Mouse (Mus musculus) stomach, embryonic 14.5 days (tissue): ENCODE measurements around the gene Sfi1. TPM values are rescaled to one million over a fixed set of nuclear protein-coding genes. Genes with fewer than 3 reads are reported as not detected.
A peak's percentile ranks its signal among the peaks of the same experiment; 100 is the strongest.
"Not testable (repeated sequence)": the region's sequence is repeated elsewhere in the genome, so short reads cannot be mapped to it uniquely, and the experiment has no call there.

Source experiments
- ATAC-seq: fragments of 200-750 bp; cut with Nextera tagmentation; 2 replicates; pipeline ENCODE4 v1.8.0; 2017; ENCODE audit warnings: low read depth, moderate TSS enrichment; ENCODE audit not compliant: insufficient number of reproducible peaks, insufficient read depth, low FRiP score
- H3K27ac ChIP-seq: fragments of 300-500 bp; sonication (generic); 2 replicates; pipeline ENCODE4 v1.5.1; 2014; ENCODE audit warnings: mild to moderate bottlenecking, low read length, moderate library complexity, mixed read lengths
- H3K27me3 ChIP-seq: fragments of 300-500 bp; sonication (generic); 2 replicates; pipeline ENCODE4 v1.6.1; 2014; ENCODE audit warnings: low read length, control low read depth, mixed read lengths; ENCODE audit not compliant: control insufficient read depth, insufficient read depth
- H3K36me3 ChIP-seq: fragments of 300-500 bp; sonication (generic); 2 replicates; pipeline ENCODE4 v1.6.1; 2014; ENCODE audit warnings: mild to moderate bottlenecking, control low read depth, low read length, moderate library complexity, mixed read lengths; ENCODE audit not compliant: control insufficient read depth, insufficient read depth
- H3K4me1 ChIP-seq: fragments of 300-500 bp; sonication (generic); 2 replicates; pipeline ENCODE4 v1.6.1; 2014; ENCODE audit warnings: low read length, control low read depth, mixed read lengths; ENCODE audit not compliant: control insufficient read depth, insufficient read depth
- H3K4me2 ChIP-seq: fragments of 300-500 bp; sonication (generic); replicated peaks from 2 replicates; pipeline ENCODE4 v1.6.1; 2014; ENCODE audit warnings: low read depth, low read length, control low read depth
- H3K4me3 ChIP-seq: fragments of 300-500 bp; sonication (generic); 2 replicates; pipeline ENCODE4 v1.5.1; 2014; ENCODE audit warnings: low read depth, low read length, control low read depth
- H3K9ac ChIP-seq: fragments of 300-500 bp; sonication (generic); replicated peaks from 2 replicates; pipeline ENCODE4 v1.6.1; 2014; ENCODE audit warnings: low read depth, mild to moderate bottlenecking, control low read depth, low read length, moderate library complexity, mixed read lengths
- H3K9me3 ChIP-seq: fragments of 300-500 bp; sonication (generic); 2 replicates; pipeline ENCODE4 v1.6.1; 2016; ENCODE audit warnings: low read depth, low read length, control low read depth; ENCODE audit not compliant: control insufficient read depth
- WGBS: fragments of 180-500 bp; shearing (Covaris S2); extraction: QIAGEN DNeasy Blood & Tissue Kit; methylation state at CpG from one replicate; pipeline ENCODE4 v1.1.7; 2014; 5-methylcytosine and 5-hydroxymethylcytosine counted together
- polyA plus RNA-seq: library from polyadenylated mRNA; unstranded; fragments of >200 nt; fragmentation: Nextera tagmentation; extraction: Ambion mirVana; gene quantifications from 2 replicates; pipeline ENCODE4 v1.2.1, GENCODE M21; 2014

Sfi1 gene
- polyA plus RNA-seq, 1 experiment from 2014 or later, result 12.5 TPM

GRCm38 (mm10) chr11:3100066-3100645, 93.1 kb downstream of the Sfi1 start:
- H3K27ac ChIP-seq, H3K4me1 ChIP-seq, H3K36me3 ChIP-seq, H3K4me2 ChIP-seq, H3K4me3 ChIP-seq, H3K9ac ChIP-seq, H3K27me3 ChIP-seq: not testable (repeated sequence)
- WGBS, result 83% methylated on average over 12 of the region's 12 CpGs
- H3K9me3 ChIP-seq, result peaks cover 41% of the 10 kb centered on the region
- ATAC-seq, result peak; percentile 71

Other genes with a start within 250 kb of the Sfi1 start
- gene Eif4enif1, start 8.9 kb upstream of the Sfi1 start, polyA plus RNA-seq, result 59.5 and 62.7 TPM in 2 replicates
- 200 and 211 TPM in 2 replicates for gene Drg1, start 73.0 kb upstream of the Sfi1 start, polyA plus RNA-seq
- 48.1 and 51.1 TPM in 2 replicates for gene Patz1, start 95.4 kb upstream of the Sfi1 start, polyA plus RNA-seq
- 11.4 and 14.1 TPM in 2 replicates for gene Pik3ip1, start 136.9 kb upstream of the Sfi1 start, polyA plus RNA-seq
- gene Limk2, start 215.7 kb upstream of the Sfi1 start, polyA plus RNA-seq, result 90.3 and 95.8 TPM in 2 replicates